Mouse (Mus musculus) kidney, adult 2 months (tissue): ENCODE results near the gene Agfg1. TPM values are rescaled to one million over a fixed set of nuclear protein-coding genes. Genes with fewer than 3 reads are reported as not detected.
A peak's percentile ranks its signal among the peaks of the same experiment; 100 is the strongest.

Experiments
- DNase-seq: peaks from one replicate; pipeline ENCODE4 v3.0.0; 2021
- H3K27ac ChIP-seq: fragments of 200-500 bp; 2 replicates; pipeline ENCODE4 v1.5.1; 2012; ENCODE audit warnings: low read depth, low read length, control low read depth, inconsistent platforms; ENCODE audit not compliant: insufficient read depth
- H3K27me3 ChIP-seq: fragments of 200-500 bp; replicated peaks from 2 replicates; pipeline ENCODE4 v1.6.1; 2012; ENCODE audit warnings: mild to moderate bottlenecking, moderate library complexity, low read length, inconsistent platforms; ENCODE audit not compliant: control insufficient read depth, insufficient read depth
- H3K36me3 ChIP-seq: fragments of 200-500 bp; 2 replicates; pipeline ENCODE4 v1.6.1; 2012; ENCODE audit warnings: mild to moderate bottlenecking, moderate library complexity, low read length, inconsistent platforms; ENCODE audit not compliant: control insufficient read depth, insufficient read depth
- H3K4me1 ChIP-seq: fragments of 200-500 bp; 2 replicates; pipeline ENCODE4 v1.6.1; 2011; ENCODE audit warnings: low read length; ENCODE audit not compliant: control insufficient read depth, insufficient read depth
- H3K4me3 ChIP-seq: fragments of 200-500 bp; 2 replicates; pipeline ENCODE4 v1.5.1; 2011; ENCODE audit warnings: mild to moderate bottlenecking, low read depth, low read length, control low read depth; ENCODE audit not compliant: insufficient read depth
- CTCF ChIP-seq: fragments of 200-500 bp; conservative IDR thresholded peaks from 2 replicates; pipeline ENCODE4 v1.5.1; 2011; ENCODE audit warnings: low read depth, mild to moderate bottlenecking, control low read depth, low read length, moderate library complexity, mixed read lengths; ENCODE audit not compliant: insufficient read depth, insufficient read length
- POLR2A ChIP-seq: fragments of 200-500 bp; IDR thresholded peaks from one replicate; pipeline ENCODE4 v1.6.1; 2011; ENCODE audit warnings: low read depth, low read length, control low read depth
- WGBS: fragments of 180-500 bp; shearing (Covaris S2); methylation state at CpG from one replicate; pipeline ENCODE4 v1.1.7; 2018; 5-methylcytosine and 5-hydroxymethylcytosine counted together
- polyA plus RNA-seq: library from polyadenylated mRNA; depleted of rRNA; stranded (reverse); fragments of >200 nt; gene quantifications from 2 replicates; pipeline ENCODE4 v1.2.3, GENCODE M21; 2012

Agfg1 gene
- polyA plus RNA-seq, 1 experiment: 33.9 TPM

GRCm38 (mm10) chr1:82839614-82840421 is 535 bp downstream of the Agfg1 start:
- H3K4me1 ChIP-seq: peaks cover 8% of the 10 kb centered on the region; the same call in 1 of the 2 replicates
- H3K36me3 ChIP-seq: no peaks in the 10 kb centered on the region
- no peak for DNase-seq
- H3K27me3 ChIP-seq: no peaks in the 10 kb centered on the region
- peak overlapping the region; percentile 66 for H3K27ac ChIP-seq
- WGBS: under 1% methylated on average over 80 of the region's 86 CpGs
- peak overlapping the region; percentile 93 for H3K4me3 ChIP-seq
- TF ChIP-seq CTCF: no peak
- TF ChIP-seq POLR2A: no peak

GRCm38 (mm10) chr1:82855729-82856128 is 16.4 kb downstream of the Agfg1 start:
- 76% methylated on average over 5 of the region's 5 CpGs for WGBS
- Histone ChIP-seq H3K4me3 (no peak overlapping the region), H3K36me3 (no peaks in the 10 kb centered on the region), H3K27ac (no peak overlapping the region), H3K27me3 (no peaks in the 10 kb centered on the region), H3K4me1 (peaks cover 2% of the 10 kb centered on the region; the same call in 1 of the 2 replicates)
- TF ChIP-seq CTCF (no peak), POLR2A (no peak)
- no peak for DNase-seq

GRCm38 (mm10) chr1:82858236-82858635 is 19.0 kb downstream of the Agfg1 start:
- Histone ChIP-seq H3K4me3 (no peak overlapping the region), H3K27ac (no peak overlapping the region), H3K4me1 (peaks cover 6% of the 10 kb centered on the region; the same call in 1 of the 2 replicates), H3K36me3 (no peaks in the 10 kb centered on the region), H3K27me3 (no peaks in the 10 kb centered on the region)
- DNase-seq: no peak
- TF ChIP-seq POLR2A: no peak
- TF ChIP-seq CTCF: no peak

GRCm38 (mm10) chr1:82860391-82860790 is 21.1 kb downstream of the Agfg1 start:
- WGBS: 93% methylated on average over 4 of the region's 4 CpGs
- Histone ChIP-seq H3K4me3 (no peak overlapping the region), H3K36me3 (no peaks in the 10 kb centered on the region), H3K4me1 (peaks cover 6% of the 10 kb centered on the region; the same call in 1 of the 2 replicates), H3K27me3 (no peaks in the 10 kb centered on the region), H3K27ac (no peak overlapping the region)
- no peak for DNase-seq
- no peak for TF ChIP-seq POLR2A
- no peak for TF ChIP-seq CTCF

GRCm38 (mm10) chr1:82870202-82870601 is 30.9 kb downstream of the Agfg1 start:
- no peaks in the 10 kb centered on the region; the same call in 1 of the 2 replicates for H3K36me3 ChIP-seq
- 94% methylated on average over 3 of the region's 3 CpGs for WGBS
- H3K4me1 ChIP-seq: peaks cover 6% of the 10 kb centered on the region; the same call in 1 of the 2 replicates
- no peak overlapping the region for H3K4me3 ChIP-seq
- DNase-seq: no peak
- TF ChIP-seq CTCF: no peak
- no peaks in the 10 kb centered on the region for H3K27me3 ChIP-seq
- no peak overlapping the region for H3K27ac ChIP-seq

GRCm38 (mm10) chr1:82879172-82879571 is 39.9 kb downstream of the Agfg1 start:
- no peaks in the 10 kb centered on the region for H3K4me1 ChIP-seq
- no peak for DNase-seq
- no peak overlapping the region for H3K4me3 ChIP-seq
- TF ChIP-seq CTCF (no peak), POLR2A (no peak)
- H3K36me3 ChIP-seq: peaks cover 4% of the 10 kb centered on the region
- H3K27me3 ChIP-seq: no peaks in the 10 kb centered on the region
- H3K27ac ChIP-seq: no peak overlapping the region
- 81% methylated on average over 2 of the region's 2 CpGs for WGBS

GRCm38 (mm10) chr1:82880196-82880595 is 40.9 kb downstream of the Agfg1 start:
- WGBS: 87% methylated on average over 8 of the region's 8 CpGs
- H3K36me3 ChIP-seq: peaks cover 4% of the 10 kb centered on the region
- no peak for TF ChIP-seq POLR2A
- no peak for TF ChIP-seq CTCF

More at GRCm38 (mm10) chr1:82880196-82880595, 40.9 kb downstream of the Agfg1 start:
- no peak for DNase-seq
- no peak overlapping the region for H3K4me3 ChIP-seq
- no peaks in the 10 kb centered on the region for H3K27me3 ChIP-seq
- no peak overlapping the region for H3K27ac ChIP-seq
- H3K4me1 ChIP-seq: no peaks in the 10 kb centered on the region
